Mouse (Mus musculus): Measurements from ENCODE around the gene Cntn5.

Cntn5 gene

DNA sequence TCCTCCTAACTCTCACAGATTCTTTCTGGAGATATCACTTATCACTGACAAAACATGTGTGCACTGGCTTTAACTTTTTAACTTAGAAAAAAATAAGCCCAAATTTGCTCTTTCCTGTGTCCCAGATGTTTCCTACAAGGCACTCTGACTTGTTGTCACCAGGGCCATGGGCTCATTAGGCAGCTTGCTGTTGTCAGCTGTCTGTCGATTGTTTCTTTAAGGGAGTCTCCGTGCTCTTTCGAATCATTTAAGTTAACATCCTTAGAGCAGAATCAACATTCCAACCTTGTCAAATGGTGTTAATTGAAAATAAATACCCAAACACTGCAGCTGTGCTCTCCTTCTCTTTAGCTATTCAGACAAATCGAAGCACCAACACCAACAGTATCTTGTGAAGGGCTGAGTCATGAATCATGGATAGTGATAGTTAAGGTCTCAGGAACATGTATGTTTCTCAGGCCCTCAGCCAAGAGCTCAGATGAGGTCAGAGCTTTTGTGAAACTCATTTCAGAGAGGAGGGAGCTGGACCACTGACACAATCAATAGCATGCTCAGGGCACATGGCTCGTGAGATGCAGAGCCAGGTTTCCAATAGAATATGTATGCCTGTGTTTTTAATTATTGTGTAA lies 802.6 kb downstream of the Cntn5 start:
- Histone ChIP-seq H3K36me3 (ENCODE audit: insufficient read depth, low read length) (no peaks in the 10 kb centered on the region), H3K27me3 (ENCODE audit: insufficient read depth, low read length) (no peaks in the 10 kb centered on the region), H3K4me3 (replicated peaks; ENCODE audit: low read length) (no peak overlapping the region), H3K4me1 (replicated peaks; ENCODE audit: low read depth, low read length) (no peaks in the 10 kb centered on the region), H3K9me3 (ENCODE audit: low read length) (no peaks in the 10 kb centered on the region)
- TF ChIP-seq POU5F1 (IDR thresholded peaks at IDR 0.05; ENCODE audit: borderline replicate concordance, low read length) (no peak), CTCF (conservative IDR thresholded peaks at IDR 0.05; ENCODE audit: low read length) (no peak), NANOG (IDR thresholded peaks at IDR 0.05; ENCODE audit: borderline replicate concordance, low read length) (no peak)

DNA sequence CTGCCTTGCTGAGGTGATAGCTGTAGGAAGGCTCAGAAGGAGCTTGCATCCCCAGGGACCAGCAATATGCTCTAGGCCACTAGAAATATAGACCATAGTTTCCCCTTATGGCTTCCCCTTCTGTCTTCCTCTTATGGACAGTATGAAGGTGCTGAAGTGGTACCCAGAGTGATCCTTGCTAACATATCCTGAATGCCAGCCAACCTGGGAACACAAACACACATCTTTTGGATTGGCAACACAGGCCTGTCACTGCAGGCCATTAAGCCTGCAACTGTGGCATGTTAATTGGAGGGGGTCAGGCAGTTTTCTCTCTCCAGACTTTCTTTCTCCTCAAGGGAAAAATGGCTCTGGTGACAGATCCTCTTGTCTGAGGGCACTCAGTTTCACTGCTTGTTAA lies 828.3 kb downstream of the Cntn5 start:
- Histone ChIP-seq H3K4me1 (replicated peaks; ENCODE audit: low read depth, low read length) (no peaks in the 10 kb centered on the region), H3K4me3 (replicated peaks; ENCODE audit: low read length) (no peak overlapping the region), H3K36me3 (ENCODE audit: insufficient read depth, low read length) (no peaks in the 10 kb centered on the region), H3K9me3 (ENCODE audit: low read length) (no peaks in the 10 kb centered on the region), H3K27me3 (ENCODE audit: insufficient read depth, low read length) (no peaks in the 10 kb centered on the region)
- TF ChIP-seq POU5F1 (IDR thresholded peaks at IDR 0.05; ENCODE audit: borderline replicate concordance, low read length) (no peak), CTCF (conservative IDR thresholded peaks at IDR 0.05; ENCODE audit: low read length) (no peak), NANOG (IDR thresholded peaks at IDR 0.05; ENCODE audit: borderline replicate concordance, low read length) (no peak)

GRCm38 (mm10) chr9:10073401-10073800 lies 831.2 kb downstream of the Cntn5 start:
- TF ChIP-seq POU5F1 (IDR thresholded peaks at IDR 0.05; ENCODE audit: borderline replicate concordance, low read length), result no peak
- TF ChIP-seq NANOG (IDR thresholded peaks at IDR 0.05; ENCODE audit: borderline replicate concordance, low read length), result no peak
- no peak for TF ChIP-seq CTCF (conservative IDR thresholded peaks at IDR 0.05; ENCODE audit: low read length)
- H3K9me3 ChIP-seq (ENCODE audit: low read length), result no peaks in the 10 kb centered on the region
- no peaks in the 10 kb centered on the region for H3K36me3 ChIP-seq (ENCODE audit: insufficient read depth, low read length)
- no peaks in the 10 kb centered on the region for H3K27me3 ChIP-seq (ENCODE audit: insufficient read depth, low read length)
- no peak overlapping the region for H3K4me3 ChIP-seq (replicated peaks; ENCODE audit: low read length)
- no peaks in the 10 kb centered on the region for H3K4me1 ChIP-seq (replicated peaks; ENCODE audit: low read depth, low read length)

DNA sequence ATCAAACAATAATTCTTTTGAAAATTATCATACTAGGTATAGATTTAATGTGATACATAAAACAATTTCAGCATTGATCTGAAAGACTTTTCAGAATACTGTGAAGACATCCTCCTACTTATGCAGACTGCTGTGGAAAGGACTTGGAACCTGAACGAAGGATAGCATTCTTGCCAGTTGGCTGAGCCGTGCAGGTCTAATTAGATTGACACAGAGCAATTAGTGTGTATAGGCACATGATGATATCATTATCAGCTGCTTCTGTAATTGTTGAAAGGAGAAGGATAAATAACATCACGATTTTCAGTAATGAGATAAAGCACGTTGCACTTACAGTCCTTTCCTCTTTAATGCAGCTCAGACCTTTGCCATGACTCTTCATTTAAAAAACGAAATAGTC lies 831.7 kb downstream of the Cntn5 start:
- Histone ChIP-seq H3K27me3 (ENCODE audit: insufficient read depth, low read length) (no peaks in the 10 kb centered on the region), H3K36me3 (ENCODE audit: insufficient read depth, low read length) (no peaks in the 10 kb centered on the region), H3K4me3 (replicated peaks; ENCODE audit: low read length) (no peak overlapping the region), H3K4me1 (replicated peaks; ENCODE audit: low read depth, low read length) (no peaks in the 10 kb centered on the region), H3K9me3 (ENCODE audit: low read length) (no peaks in the 10 kb centered on the region)
- no peak for TF ChIP-seq CTCF (conservative IDR thresholded peaks at IDR 0.05; ENCODE audit: low read length)
- no peak for TF ChIP-seq NANOG (IDR thresholded peaks at IDR 0.05; ENCODE audit: borderline replicate concordance, low read length)
- no peak for TF ChIP-seq POU5F1 (IDR thresholded peaks at IDR 0.05; ENCODE audit: borderline replicate concordance, low read length)

- Histone ChIP-seq H3K4me1 (replicated peaks; ENCODE audit: low read depth, low read length) (no peaks in the 10 kb centered on the region), H3K4me3 (replicated peaks; ENCODE audit: low read length) (no peak overlapping the region), H3K9me3 (ENCODE audit: low read length) (no peaks in the 10 kb centered on the region), H3K27me3 (ENCODE audit: insufficient read depth, low read length) (no peaks in the 10 kb centered on the region), H3K36me3 (ENCODE audit: insufficient read depth, low read length) (no peaks in the 10 kb centered on the region)
- TF ChIP-seq CTCF (conservative IDR thresholded peaks at IDR 0.05; ENCODE audit: low read length) (no peak), POU5F1 (IDR thresholded peaks at IDR 0.05; ENCODE audit: borderline replicate concordance, low read length) (no peak), NANOG (IDR thresholded peaks at IDR 0.05; ENCODE audit: borderline replicate concordance, low read length) (no peak)
Measured at GRCm38 (mm10) chr9:10071271-10071670, 833.3 kb downstream of the Cntn5 start.

GRCm38 (mm10) chr9:10044969-10045789 lies 859.4 kb downstream of the Cntn5 start:
- Histone ChIP-seq H3K4me1 (replicated peaks; ENCODE audit: low read depth, low read length) (no peaks in the 10 kb centered on the region), H3K36me3 (ENCODE audit: insufficient read depth, low read length) (no peaks in the 10 kb centered on the region), H3K9me3 (ENCODE audit: low read length) (no peaks in the 10 kb centered on the region), H3K27me3 (ENCODE audit: insufficient read depth, low read length) (no peaks in the 10 kb centered on the region), H3K4me3 (replicated peaks; ENCODE audit: low read length) (no peak overlapping the region)
- TF ChIP-seq NANOG (IDR thresholded peaks at IDR 0.05; ENCODE audit: borderline replicate concordance, low read length) (no peak), POU5F1 (IDR thresholded peaks at IDR 0.05; ENCODE audit: borderline replicate concordance, low read length) (no peak), CTCF (conservative IDR thresholded peaks at IDR 0.05; ENCODE audit: low read length) (no peak)

DNA sequence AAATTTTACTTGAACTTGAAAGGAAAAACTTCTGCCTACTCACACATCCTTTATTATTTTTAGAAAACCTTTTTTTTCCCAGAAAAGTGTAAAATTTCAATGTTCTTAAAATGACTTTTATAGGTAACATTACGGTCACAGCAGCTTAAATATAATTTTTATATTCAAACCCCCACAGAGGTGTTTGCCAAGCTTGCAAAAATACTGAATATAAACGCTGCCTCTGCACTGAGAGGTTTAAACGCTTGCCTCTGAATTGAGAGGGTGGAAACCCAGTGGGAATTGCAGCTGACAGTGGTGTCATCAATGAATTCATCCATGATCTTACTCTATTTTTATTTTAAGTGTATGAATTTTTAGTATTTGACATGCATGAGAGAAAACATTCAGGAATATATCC lies 861.6 kb downstream of the Cntn5 start:
- Histone ChIP-seq H3K36me3 (ENCODE audit: insufficient read depth, low read length) (no peaks in the 10 kb centered on the region), H3K27me3 (ENCODE audit: insufficient read depth, low read length) (no peaks in the 10 kb centered on the region), H3K4me3 (replicated peaks; ENCODE audit: low read length) (no peak overlapping the region), H3K4me1 (replicated peaks; ENCODE audit: low read depth, low read length) (no peaks in the 10 kb centered on the region), H3K9me3 (ENCODE audit: low read length) (no peaks in the 10 kb centered on the region)
- TF ChIP-seq CTCF (conservative IDR thresholded peaks at IDR 0.05; ENCODE audit: low read length) (no peak), POU5F1 (IDR thresholded peaks at IDR 0.05; ENCODE audit: borderline replicate concordance, low read length) (no peak), NANOG (IDR thresholded peaks at IDR 0.05; ENCODE audit: borderline replicate concordance, low read length) (no peak)

DNA sequence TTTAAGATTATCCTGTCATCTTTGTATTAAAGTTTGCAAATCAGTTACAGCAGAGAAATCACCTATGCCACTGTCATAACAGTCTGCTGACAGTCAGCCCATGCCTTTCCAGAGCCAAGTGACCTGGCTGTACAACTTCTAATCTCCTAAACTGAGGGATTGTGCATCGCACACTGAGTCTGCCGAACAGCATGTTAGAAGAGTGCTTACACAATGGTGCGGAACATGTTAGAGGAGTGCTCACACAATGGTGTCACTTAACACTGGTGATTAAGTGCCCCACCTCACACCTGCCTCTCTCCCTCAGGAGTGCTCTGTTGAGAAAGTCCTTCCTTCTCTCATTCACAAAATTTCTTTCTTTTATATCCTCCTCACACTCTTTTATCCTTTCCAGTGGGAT lies 889.4 kb downstream of the Cntn5 start:
- no peaks in the 10 kb centered on the region for H3K27me3 ChIP-seq (ENCODE audit: insufficient read depth, low read length)
- H3K9me3 ChIP-seq (ENCODE audit: low read length), result no peaks in the 10 kb centered on the region
- no peaks in the 10 kb centered on the region for H3K36me3 ChIP-seq (ENCODE audit: insufficient read depth, low read length)
- TF ChIP-seq NANOG (IDR thresholded peaks at IDR 0.05; ENCODE audit: borderline replicate concordance, low read length), result no peak
- no peak for TF ChIP-seq CTCF (conservative IDR thresholded peaks at IDR 0.05; ENCODE audit: low read length)
- no peak for TF ChIP-seq POU5F1 (IDR thresholded peaks at IDR 0.05; ENCODE audit: borderline replicate concordance, low read length)
- H3K4me1 ChIP-seq (replicated peaks; ENCODE audit: low read depth, low read length), result no peaks in the 10 kb centered on the region
- no peak overlapping the region for H3K4me3 ChIP-seq (replicated peaks; ENCODE audit: low read length)
